Mouse (Mus musculus) heart, adult 8-10 months (tissue): ENCODE results near the gene Pkd2l1. TPM values are rescaled to one million over a fixed set of nuclear protein-coding genes. Genes with fewer than 3 reads are reported as not detected.
"Not testable (repeated sequence)": the region's sequence is repeated elsewhere in the genome, so short reads cannot be mapped to it uniquely, and the experiment has no call there.

Experiments used
- DNase-seq: peaks from one replicate; pipeline ENCODE4 v3.0.0; 2022; ENCODE audit warnings: low spot score
- total RNA-seq, 4 experiments: library from RNA; stranded (reverse); gene quantifications; 2 replicates each; pipeline ENCODE4 v1.2.4; 2022

The Pkd2l1 gene
- total RNA-seq, 4 experiments from 2014 or later = not detected

- DNase-seq = no peak
Observed at GRCm38 (mm10) chr19:44157005-44157404, 35.2 kb downstream of the Pkd2l1 start.

- DNase-seq = no peak
Observed at GRCm38 (mm10) chr19:44153781-44154180, 38.5 kb downstream of the Pkd2l1 start.

GRCm38 (mm10) chr19:44148991-44149390 is 43.3 kb downstream of the Pkd2l1 start:
- no peak for DNase-seq

- no peak for DNase-seq
Observed at GRCm38 (mm10) chr19:44148345-44148744, 43.9 kb downstream of the Pkd2l1 start.

GRCm38 (mm10) chr19:44146951-44147350 is 45.3 kb downstream of the Pkd2l1 start:
- no peak for DNase-seq

- no peak for DNase-seq
Observed at GRCm38 (mm10) chr19:44146568-44146879, 45.7 kb downstream of the Pkd2l1 start.

- DNase-seq = peak; percentile 87
Observed at GRCm38 (mm10) chr19:44145702-44146567, 46.3 kb downstream of the Pkd2l1 start, which contains the start of gene Bloc1s2. TSS of gene Bloc1s2 (minus strand) at chr19:44146446.

GRCm38 (mm10) chr19:44144366-44144765 is 47.9 kb downstream of the Pkd2l1 start:
- DNase-seq = no peak

- DNase-seq = no peak
Observed at GRCm38 (mm10) chr19:44135960-44136485, 56.2 kb downstream of the Pkd2l1 start.

GRCm38 (mm10) chr19:44135072-44135959 is 56.9 kb downstream of the Pkd2l1 start, which contains the start of gene Cwf19l1:
TSS of gene Cwf19l1 (minus strand) at chr19:44135876.
- DNase-seq = peak; percentile 84

GRCm38 (mm10) chr19:44132917-44133316 is 59.3 kb downstream of the Pkd2l1 start:
- DNase-seq = no peak

- no peak for DNase-seq
Observed at GRCm38 (mm10) chr19:44128560-44128959, 63.7 kb downstream of the Pkd2l1 start.

GRCm38 (mm10) chr19:44127729-44128497 is 64.3 kb downstream of the Pkd2l1 start:
- no peak for DNase-seq

GRCm38 (mm10) chr19:44121137-44121536 is 71.1 kb downstream of the Pkd2l1 start:
- no peak for DNase-seq

GRCm38 (mm10) chr19:44120686-44121085 is 71.6 kb downstream of the Pkd2l1 start:
- not testable (repeated sequence) for DNase-seq

- no peak for DNase-seq
Observed at GRCm38 (mm10) chr19:44117793-44118192, 74.4 kb downstream of the Pkd2l1 start.

- no peak for DNase-seq
Observed at GRCm38 (mm10) chr19:44111706-44112105, 80.5 kb downstream of the Pkd2l1 start.

- DNase-seq = no peak
Observed at GRCm38 (mm10) chr19:44110356-44110755, 81.9 kb downstream of the Pkd2l1 start.

GRCm38 (mm10) chr19:44108996-44109395 is 83.2 kb downstream of the Pkd2l1 start:
- DNase-seq = no peak

GRCm38 (mm10) chr19:44107661-44108521 is 84.4 kb downstream of the Pkd2l1 start:
- no peak for DNase-seq
